Mouse (Mus musculus): ENCODE results near the gene Cypt2. TPM values are rescaled to one million over a fixed set of nuclear protein-coding genes. Genes with fewer than 3 reads are reported as not detected.
"Not testable (repeated sequence)": the region's sequence is repeated elsewhere in the genome, so short reads cannot be mapped to it uniquely, and the experiment has no call there.

The Cypt2 gene
- not detected in 2 replicates for polyA plus RNA-seq (2015; fragmentation: Nextera tagmentation; extraction: Ambion mirVana)

GRCm38 (mm10) chrX:105499472-105499871 lies at the start of gene Cypt2:
Gene Cypt2 (plus strand): TSS chrX:105499772.
- H3K4me1 ChIP-seq (ENCODE audit: control insufficient read depth, insufficient read depth, low read length); ATAC-seq (ENCODE audit: insufficient read depth, low FRiP score); H3K36me3 ChIP-seq (ENCODE audit: control insufficient read depth, insufficient read depth, low read length); H3K9me3 ChIP-seq (replicated peaks; ENCODE audit: control insufficient read depth, low read length); H3K4me2 ChIP-seq (ENCODE audit: low read depth, low read length); H3K27me3 ChIP-seq (ENCODE audit: control insufficient read depth, insufficient read depth, low read length); H3K27ac ChIP-seq (ENCODE audit: low read length); H3K4me3 ChIP-seq (replicated peaks; ENCODE audit: low read length); H3K9ac ChIP-seq (ENCODE audit: low read length): not testable (repeated sequence)
- 85% methylated on average over 4 of the region's 4 CpGs for WGBS

GRCm38 (mm10) chrX:105546234-105546633 lies 46.7 kb downstream of the Cypt2 start:
- Histone ChIP-seq H3K27ac (ENCODE audit: low read length) (no peak overlapping the region), H3K4me2 (ENCODE audit: low read depth, low read length) (no peak overlapping the region), H3K4me1 (ENCODE audit: control insufficient read depth, insufficient read depth, low read length) (no peaks in the 10 kb centered on the region), H3K27me3 (ENCODE audit: control insufficient read depth, insufficient read depth, low read length) (no peaks in the 10 kb centered on the region; the same call in 1 of the 2 replicates), H3K9me3 (replicated peaks; ENCODE audit: control insufficient read depth, low read length) (no peaks in the 10 kb centered on the region), H3K9ac (ENCODE audit: low read length) (no peak overlapping the region), H3K36me3 (ENCODE audit: control insufficient read depth, insufficient read depth, low read length) (no peaks in the 10 kb centered on the region), H3K4me3 (replicated peaks; ENCODE audit: low read length) (no peak overlapping the region)
- 59% methylated on average over 6 of the region's 6 CpGs for WGBS
- ATAC-seq (ENCODE audit: insufficient read depth, low FRiP score), result no peak

Measured in stomach, embryonic 16.5 days (tissue).